Mouse (Mus musculus) cerebellum, adult 9-11 months (tissue): Measurements from ENCODE around the gene Cox8c.
A peak's percentile ranks its signal among the peaks of the same experiment; 100 is the strongest.

Experiments
- DNase-seq: peaks from one replicate; pipeline ENCODE4 v3.0.0; 2022

Gene Cox8c

DNA sequence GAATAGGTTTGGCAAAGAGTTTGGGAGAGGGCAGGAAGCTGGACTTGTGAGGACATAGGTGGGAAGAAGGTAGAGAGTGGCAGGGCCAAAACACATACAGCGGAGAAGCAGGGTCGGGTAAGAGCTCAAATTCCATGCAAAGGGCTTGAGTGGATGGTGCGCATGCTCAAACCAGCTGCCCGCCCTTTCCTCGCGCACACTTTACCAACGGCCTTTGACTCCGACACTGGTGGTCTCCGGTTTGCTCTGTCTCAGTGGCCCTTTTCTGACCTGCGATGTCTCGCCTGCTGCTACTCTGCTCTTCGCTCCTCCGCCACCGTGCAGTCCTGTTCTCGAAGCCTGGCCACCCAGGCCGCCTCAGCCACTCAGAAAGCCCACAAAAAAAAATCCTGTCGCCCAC is at the start of gene Cox8c:
Gene Cox8c, plus strand, starts transcription at position 226 of the 400 bp plus-strand sequence.
- DNase-seq, result no peak

DNA sequence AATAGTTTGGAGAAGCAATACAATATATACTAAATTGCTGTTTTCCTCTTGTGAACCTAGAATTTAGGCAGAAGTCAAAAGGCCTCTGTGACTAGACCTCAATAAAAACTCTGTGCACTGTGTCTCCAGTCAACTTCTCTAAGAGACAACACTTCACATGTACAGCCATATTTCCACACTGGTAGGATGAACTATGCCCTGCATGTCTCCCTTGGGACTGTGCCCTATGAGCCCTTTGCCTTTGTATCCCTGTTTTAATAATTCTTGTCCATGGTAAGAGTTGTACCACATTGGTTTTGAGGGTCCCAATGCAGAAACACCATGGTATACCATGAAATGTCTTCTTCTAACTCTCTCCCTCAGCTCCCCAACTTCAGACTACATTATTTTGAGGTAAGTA is 38.3 kb upstream of the Cox8c start:
- no peak for DNase-seq

DNA sequence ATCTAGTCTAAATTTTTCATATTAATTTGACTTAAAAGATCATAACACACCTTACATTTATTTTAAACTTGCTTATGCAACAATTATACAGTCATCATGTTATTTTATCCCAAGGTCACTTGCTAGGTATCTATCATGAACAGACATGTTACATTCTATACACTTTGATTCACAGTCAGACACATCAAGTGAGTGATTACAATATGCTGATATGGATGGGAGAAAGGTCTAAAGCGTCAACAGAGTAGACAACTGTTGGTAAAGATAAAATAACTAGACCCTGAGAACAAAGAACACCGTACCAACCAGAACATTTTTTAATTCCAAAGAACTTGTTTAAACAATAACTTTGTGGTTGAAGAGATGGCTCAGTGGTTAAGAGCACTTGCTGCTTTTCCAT is 29.3 kb upstream of the Cox8c start:
- no peak for DNase-seq

GRCm38 (mm10) chr12:102870527-102870926 is 28.6 kb upstream of the Cox8c start:
- no peak for DNase-seq

DNA sequence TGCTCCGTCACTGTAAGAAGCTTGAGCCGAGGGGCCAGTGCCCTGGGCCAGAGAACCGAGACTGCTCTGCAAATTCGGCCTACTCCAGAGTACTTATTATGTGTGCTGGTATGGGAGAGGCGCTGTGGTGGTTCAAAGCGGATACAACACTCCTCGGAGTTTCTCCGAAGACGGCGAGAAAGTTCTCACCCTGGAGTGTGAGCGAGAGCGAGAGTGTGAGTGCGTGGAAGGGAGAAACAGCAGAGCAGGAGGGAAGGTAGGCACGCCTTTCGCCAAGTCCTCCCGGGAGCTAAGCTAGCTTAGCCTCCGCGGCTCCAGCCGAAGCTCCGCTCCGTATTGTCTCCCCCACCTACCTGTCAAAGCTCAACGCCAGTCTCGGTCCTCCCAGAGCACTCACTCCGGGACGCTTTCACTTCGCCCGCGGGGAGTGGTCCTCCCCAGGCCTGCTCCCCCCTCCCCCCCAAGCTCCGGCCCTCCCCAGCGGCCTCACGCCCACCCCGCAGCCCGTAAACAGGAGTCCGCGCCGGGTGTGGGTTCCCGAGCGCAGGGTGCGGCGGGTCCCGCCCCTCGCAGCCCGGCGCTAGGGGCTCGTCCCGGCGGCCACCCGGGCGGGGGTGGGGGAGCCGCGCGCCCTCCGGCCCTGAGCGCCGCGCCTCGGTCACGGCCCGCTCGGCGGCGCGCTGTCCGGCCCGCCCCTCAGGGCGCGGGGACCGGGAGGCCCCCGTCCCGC is 21.6 kb upstream of the Cox8c start:
- peak; percentile 53 for DNase-seq

GRCm38 (mm10) chr12:102878031-102878823 is 20.9 kb upstream of the Cox8c start, which contains the start of gene Btbd7:
TSS of gene Btbd7 (minus strand) at chr12:102878471.
- DNase-seq, result peak; percentile 96

- DNase-seq, result peak; percentile 49
Measured at GRCm38 (mm10) chr12:102878901-102879300, 20.2 kb upstream of the Cox8c start.

GRCm38 (mm10) chr12:102885735-102886134 is 13.4 kb upstream of the Cox8c start:
- DNase-seq, result peak; percentile 33

- no peak for DNase-seq
Measured at GRCm38 (mm10) chr12:102887366-102887765, 11.8 kb upstream of the Cox8c start.

DNA sequence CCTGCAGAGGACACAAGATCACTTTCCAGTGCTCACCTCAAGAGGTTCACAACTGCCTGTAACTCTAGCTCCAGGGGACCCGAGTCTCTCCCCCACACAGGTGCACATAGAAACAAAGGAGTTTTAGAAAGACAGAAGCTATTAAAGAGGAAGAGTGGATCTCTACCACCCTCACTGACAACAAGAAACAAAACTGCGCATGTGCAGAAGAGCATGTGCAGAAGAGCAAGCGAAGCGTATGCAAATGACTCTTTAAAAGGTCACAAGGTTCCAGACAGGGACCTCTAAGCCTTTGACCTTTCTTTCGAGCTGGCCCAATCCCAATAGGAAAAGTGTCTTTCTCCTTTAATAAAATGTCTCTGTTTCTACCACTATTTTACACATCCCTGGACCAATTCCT is 10.5 kb upstream of the Cox8c start:
- DNase-seq, result no peak

DNA sequence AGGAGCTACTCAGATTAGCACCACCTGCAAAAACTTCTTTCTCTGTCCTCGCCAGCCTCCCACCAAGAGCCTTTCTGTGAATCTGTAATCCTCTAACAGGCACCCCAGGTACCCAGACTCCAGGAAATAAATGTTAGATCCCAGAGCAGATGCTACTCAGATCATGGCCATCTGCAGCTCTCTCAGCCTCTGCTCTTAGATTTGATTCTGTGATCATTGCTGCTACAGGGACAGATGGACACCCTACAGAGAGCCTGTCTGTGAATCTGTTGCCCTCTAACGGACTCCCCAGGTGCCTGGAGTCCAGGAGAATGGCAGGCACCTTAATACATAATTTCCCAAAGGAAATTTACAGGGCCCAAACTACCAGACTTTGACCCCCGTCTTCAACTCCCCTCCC is 9.1 kb downstream of the Cox8c start:
- DNase-seq, result peak; percentile 94

- DNase-seq, result no peak
Measured at GRCm38 (mm10) chr12:102916073-102916472, 17.0 kb downstream of the Cox8c start.

- DNase-seq, result no peak
Measured at GRCm38 (mm10) chr12:102929764-102930163, 30.6 kb downstream of the Cox8c start.

- DNase-seq, result no peak
Measured at GRCm38 (mm10) chr12:102930335-102930734, 31.2 kb downstream of the Cox8c start.

DNA sequence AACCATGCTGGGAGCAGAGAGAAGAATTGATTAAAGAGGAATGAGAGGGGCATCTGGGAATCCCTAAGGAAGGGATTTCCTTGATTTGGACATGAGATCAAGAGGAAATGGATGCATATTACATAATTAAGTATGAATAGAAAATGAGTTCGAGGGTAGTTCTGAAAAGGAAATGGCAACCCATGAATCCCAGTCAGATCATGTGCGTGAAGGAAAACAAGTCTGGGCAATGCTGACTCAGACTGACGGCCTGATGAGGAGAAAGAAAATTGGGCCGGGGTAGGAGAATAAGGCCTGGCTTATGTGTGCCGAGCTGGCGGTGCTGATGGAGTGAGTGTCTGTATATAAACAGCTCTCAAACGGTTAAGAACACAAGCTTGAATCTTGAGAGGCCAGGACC is 31.7 kb downstream of the Cox8c start:
- DNase-seq, result no peak

DNA sequence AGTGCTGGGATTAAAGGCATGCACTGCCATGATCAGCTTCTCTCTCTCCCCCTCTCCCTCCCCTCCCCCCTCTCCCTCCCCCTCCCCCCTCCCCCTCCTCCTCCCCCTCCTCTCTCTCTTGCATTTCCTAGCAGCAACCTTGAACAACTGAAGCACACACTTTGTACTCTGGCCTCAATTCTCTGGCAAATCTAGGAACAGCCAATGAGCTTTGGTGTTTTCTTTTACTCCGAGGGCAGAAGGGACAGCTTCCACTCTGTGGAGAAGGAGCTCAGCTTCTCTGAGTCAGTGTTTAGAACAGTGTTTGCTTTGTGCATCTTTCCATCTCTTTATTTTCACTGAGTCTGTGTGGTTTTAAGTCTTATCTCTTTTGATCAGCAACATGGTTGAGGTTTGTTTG is 36.8 kb downstream of the Cox8c start:
- DNase-seq, result no peak

- no peak for DNase-seq
Measured at GRCm38 (mm10) chr12:102945571-102945970, 46.5 kb downstream of the Cox8c start.

DNA sequence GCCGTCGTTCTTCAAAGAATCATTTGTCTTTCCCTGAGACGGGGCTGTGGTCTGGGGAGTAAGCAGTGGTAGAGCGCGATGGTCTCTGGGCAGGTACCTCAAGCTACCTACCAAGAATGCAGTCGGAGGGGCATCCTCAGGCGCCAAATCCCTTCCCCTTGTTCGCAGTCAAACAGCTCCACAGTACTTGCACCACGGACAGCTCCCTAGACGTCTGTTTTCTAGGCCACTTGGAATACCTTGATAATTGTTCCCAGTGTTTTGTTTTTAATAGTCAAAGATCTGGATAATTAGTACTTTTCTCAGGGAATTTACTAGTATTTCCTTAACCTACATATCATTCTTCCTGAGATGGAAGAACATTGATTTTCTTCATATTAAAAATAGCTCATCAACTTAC is 48.7 kb downstream of the Cox8c start:
- DNase-seq, result peak; percentile 10

- peak; percentile 88 for DNase-seq
Measured at GRCm38 (mm10) chr12:102948778-102949394, 49.8 kb downstream of the Cox8c start, which contains the start of gene Unc79. TSS of gene Unc79 (plus strand) at chr12:102948859.

DNA sequence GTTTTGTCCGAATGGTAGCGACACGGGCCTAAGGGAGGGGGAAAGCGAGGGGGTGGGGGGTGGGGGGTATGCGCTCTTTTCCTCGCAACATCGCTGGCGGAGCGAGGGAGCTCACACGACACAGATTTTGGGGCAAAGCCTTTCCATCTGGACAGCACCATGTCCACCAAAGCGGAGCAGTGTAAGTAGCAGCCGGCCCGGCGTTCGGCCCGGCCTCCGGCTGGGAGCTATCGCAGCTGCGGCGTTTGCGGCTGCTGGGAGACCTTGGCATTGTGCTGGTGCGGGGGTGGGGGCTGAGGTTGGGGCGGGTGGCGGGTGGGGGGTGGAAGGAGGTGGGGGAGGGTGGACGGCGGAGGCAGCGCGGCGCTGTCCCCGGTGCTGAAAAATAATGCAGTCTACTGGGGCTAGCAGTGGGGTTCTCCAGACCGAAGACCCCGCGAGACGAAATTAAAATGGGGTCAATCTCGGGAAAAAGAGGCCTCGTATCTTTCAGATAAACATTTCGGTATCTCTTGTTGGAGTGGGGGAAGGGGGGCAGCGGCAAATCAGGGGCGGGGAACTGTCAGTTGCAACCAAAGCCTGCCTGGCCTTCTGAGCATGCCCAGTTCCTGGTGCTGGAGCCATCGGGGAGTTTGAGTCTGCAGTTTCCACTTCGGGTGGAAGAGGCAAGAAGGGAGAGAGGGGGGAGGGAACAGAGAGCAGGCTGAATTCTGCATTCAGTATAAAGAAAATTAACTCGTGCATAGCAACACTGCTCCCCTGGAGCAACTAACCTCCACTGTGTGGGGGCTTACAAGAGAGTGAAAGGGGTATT is 50.5 kb downstream of the Cox8c start:
- DNase-seq, result peak; percentile 83
